Mouse (Mus musculus) forebrain, embryonic 13.5 days (tissue): ENCODE data around the gene Cenpv. TPM values are rescaled to one million over a fixed set of nuclear protein-coding genes. Genes with fewer than 3 reads are reported as not detected.
A peak's percentile ranks its signal among the peaks of the same experiment; 100 is the strongest.

Experiments
- ATAC-seq: fragments of 200-750 bp; cut with Nextera tagmentation; 2 replicates; pipeline ENCODE4 v1.8.0; 2017
- H3K27ac ChIP-seq: fragments of 300-500 bp; sonication (generic); 2 replicates; pipeline ENCODE4 v1.5.1; 2015; ENCODE audit warnings: inconsistent platforms, mild to moderate bottlenecking, moderate library complexity
- H3K27me3 ChIP-seq: fragments of 300-500 bp; sonication (generic); 2 replicates; pipeline ENCODE4 v1.6.1; 2015; ENCODE audit warnings: mild to moderate bottlenecking, inconsistent platforms
- H3K36me3 ChIP-seq: fragments of 300-500 bp; sonication (generic); 2 replicates; pipeline ENCODE4 v1.6.1; 2015; ENCODE audit warnings: mild to moderate bottlenecking, inconsistent platforms; ENCODE audit not compliant: poor library complexity, severe bottlenecking
- H3K4me1 ChIP-seq: fragments of 300-500 bp; sonication (generic); 2 replicates; pipeline ENCODE4 v1.6.1; 2015; ENCODE audit warnings: inconsistent platforms
- H3K4me2 ChIP-seq: fragments of 300-500 bp; sonication (generic); 2 replicates; pipeline ENCODE4 v1.6.1; 2015; ENCODE audit warnings: inconsistent platforms, mild to moderate bottlenecking, moderate library complexity
- H3K4me3 ChIP-seq: fragments of 300-500 bp; sonication (generic); 2 replicates; pipeline ENCODE4 v1.5.1; 2015; ENCODE audit warnings: mild to moderate bottlenecking, inconsistent platforms
- H3K9ac ChIP-seq: fragments of 300-500 bp; sonication (generic); 2 replicates; pipeline ENCODE4 v1.6.1; 2015; ENCODE audit warnings: mild to moderate bottlenecking, inconsistent platforms
- H3K9me3 ChIP-seq: fragments of 300-500 bp; sonication (generic); replicated peaks from 2 replicates; pipeline ENCODE4 v1.6.1; 2016; ENCODE audit warnings: inconsistent platforms
- WGBS: fragments of 180-500 bp; shearing (Covaris S2); methylation state at CpG from one replicate; pipeline ENCODE4 v1.1.7; 2015; 5-methylcytosine and 5-hydroxymethylcytosine counted together
- polyA plus RNA-seq: library from polyadenylated mRNA; unstranded; fragments of >200 nt; fragmentation: Nextera tagmentation; extraction: Ambion mirVana; gene quantifications from 2 replicates; pipeline ENCODE4 v1.2.1, GENCODE M21; 2015

Cenpv gene
- polyA plus RNA-seq, 1 experiment from 2014 or later: 78.7 TPM

GRCm38 (mm10) chr11:62565747-62566146, 26.7 kb upstream of the Cenpv start:
- H3K9me3 ChIP-seq: no peaks in the 10 kb centered on the region
- H3K4me1 ChIP-seq: no peaks in the 10 kb centered on the region
- WGBS: 86% methylated on average over 6 of the region's 7 CpGs
- no peak for ATAC-seq
- H3K4me3 ChIP-seq: no peak overlapping the region
- H3K9ac ChIP-seq: no peak overlapping the region
- no peak overlapping the region for H3K27ac ChIP-seq
- no peak overlapping the region for H3K4me2 ChIP-seq
- no peaks in the 10 kb centered on the region for H3K36me3 ChIP-seq
- no peaks in the 10 kb centered on the region for H3K27me3 ChIP-seq

- H3K4me1 ChIP-seq: 0 out of 2 replicates have a peak, but pooled peaks cover 4% of the 10 kb centered on the region
- ATAC-seq: no peak
- H3K27ac ChIP-seq: no peak overlapping the region
- H3K9ac ChIP-seq: no peak overlapping the region
- H3K36me3 ChIP-seq: no peaks in the 10 kb centered on the region
- H3K27me3 ChIP-seq: no peaks in the 10 kb centered on the region
- WGBS: 94% methylated on average over 2 of the region's 2 CpGs
- no peak overlapping the region for H3K4me2 ChIP-seq
- no peak overlapping the region for H3K4me3 ChIP-seq
- no peaks in the 10 kb centered on the region for H3K9me3 ChIP-seq
These were observed 24.5 kb upstream of the Cenpv start for GRCm38 (mm10) chr11:62563590-62563989.

GRCm38 (mm10) chr11:62560463-62561016, 21.5 kb upstream of the Cenpv start:
- H3K4me1 ChIP-seq: peaks cover 5% of the 10 kb centered on the region
- H3K4me3 ChIP-seq: peak overlapping the region; percentile 32
- H3K36me3 ChIP-seq: peaks cover 3% of the 10 kb centered on the region; the same call in 1 of the 2 replicates
- H3K27ac ChIP-seq: no peak overlapping the region
- peak overlapping the region; percentile 48; the same call in 1 of the 2 replicates for H3K9ac ChIP-seq
- H3K27me3 ChIP-seq: no peaks in the 10 kb centered on the region
- H3K4me2 ChIP-seq: peak overlapping the region; percentile 57
- no peak for ATAC-seq
- H3K9me3 ChIP-seq: no peaks in the 10 kb centered on the region
- WGBS: 34% methylated on average over 43 of the region's 43 CpGs

- Histone ChIP-seq H3K9me3 (no peaks in the 10 kb centered on the region), H3K4me1 (peaks cover 20% of the 10 kb centered on the region), H3K27ac (no peak overlapping the region), H3K36me3 (peaks cover 17% of the 10 kb centered on the region), H3K4me2 (no peak overlapping the region), H3K9ac (no peak overlapping the region), H3K27me3 (no peaks in the 10 kb centered on the region), H3K4me3 (no peak overlapping the region)
- WGBS: 77% methylated on average over 6 of the region's 6 CpGs
- no peak for ATAC-seq
These were observed 20.0 kb upstream of the Cenpv start for GRCm38 (mm10) chr11:62558961-62559646.

GRCm38 (mm10) chr11:62558152-62558551, 19.1 kb upstream of the Cenpv start:
- WGBS: 76% methylated on average over 2 of the region's 2 CpGs
- Histone ChIP-seq H3K4me1 (peaks cover 29% of the 10 kb centered on the region), H3K9ac (no peak overlapping the region), H3K27ac (no peak overlapping the region), H3K27me3 (no peaks in the 10 kb centered on the region), H3K4me2 (no peak overlapping the region), H3K36me3 (peaks cover 27% of the 10 kb centered on the region), H3K9me3 (no peaks in the 10 kb centered on the region), H3K4me3 (no peak overlapping the region)
- ATAC-seq: no peak

- no peaks in the 10 kb centered on the region for H3K9me3 ChIP-seq
- peaks cover 29% of the 10 kb centered on the region for H3K36me3 ChIP-seq
- H3K27me3 ChIP-seq: no peaks in the 10 kb centered on the region
- no peak for ATAC-seq
- H3K4me2 ChIP-seq: no peak overlapping the region
- H3K27ac ChIP-seq: no peak overlapping the region
- no peak overlapping the region for H3K9ac ChIP-seq
- WGBS: 81% methylated on average over 5 of the region's 5 CpGs
- H3K4me3 ChIP-seq: no peak overlapping the region
- peaks cover 29% of the 10 kb centered on the region for H3K4me1 ChIP-seq
These were observed 18.1 kb upstream of the Cenpv start for GRCm38 (mm10) chr11:62557205-62557604.

- H3K4me2 ChIP-seq: peak overlapping the region; percentile 97
These were observed 16.9 kb upstream of the Cenpv start for GRCm38 (mm10) chr11:62555896-62556412.

GRCm38 (mm10) chr11:62554934-62555517, 16.0 kb upstream of the Cenpv start:
- no peak overlapping the region for H3K27ac ChIP-seq
- H3K9me3 ChIP-seq: no peaks in the 10 kb centered on the region
- H3K4me2 ChIP-seq: peak overlapping the region; percentile 97
- H3K27me3 ChIP-seq: no peaks in the 10 kb centered on the region
- no peak overlapping the region for H3K9ac ChIP-seq
- peak overlapping the region; percentile 52 for H3K4me3 ChIP-seq
- H3K4me1 ChIP-seq: peaks cover 27% of the 10 kb centered on the region
- ATAC-seq: no peak
- H3K36me3 ChIP-seq: peaks cover 29% of the 10 kb centered on the region

More at GRCm38 (mm10) chr11:62555896-62556412, 16.9 kb upstream of the Cenpv start:
- Histone ChIP-seq H3K27me3 (no peaks in the 10 kb centered on the region), H3K4me3 (no peak overlapping the region), H3K27ac (no peak overlapping the region), H3K9ac (no peak overlapping the region), H3K36me3 (peaks cover 29% of the 10 kb centered on the region), H3K4me1 (peaks cover 29% of the 10 kb centered on the region), H3K9me3 (no peaks in the 10 kb centered on the region)
- ATAC-seq: no peak

- Histone ChIP-seq H3K27me3 (no peaks in the 10 kb centered on the region), H3K4me1 (peaks cover 34% of the 10 kb centered on the region), H3K4me3 (peak overlapping the region; percentile 52), H3K36me3 (peaks cover 29% of the 10 kb centered on the region), H3K27ac (no peak overlapping the region), H3K9ac (peak overlapping the region; percentile 63), H3K4me2 (peak overlapping the region; percentile 97), H3K9me3 (no peaks in the 10 kb centered on the region)
- ATAC-seq: no peak
- WGBS: 72% methylated on average over 5 of the region's 5 CpGs
These were observed 15.2 kb upstream of the Cenpv start for GRCm38 (mm10) chr11:62554163-62554855.

GRCm38 (mm10) chr11:62553633-62554032, 14.6 kb upstream of the Cenpv start:
- Histone ChIP-seq H3K4me2 (peak overlapping the region; percentile 97), H3K36me3 (peaks cover 29% of the 10 kb centered on the region), H3K27ac (no peak overlapping the region), H3K9me3 (no peaks in the 10 kb centered on the region), H3K4me3 (peak overlapping the region; percentile 52), H3K27me3 (no peaks in the 10 kb centered on the region), H3K9ac (peak overlapping the region; percentile 63), H3K4me1 (peaks cover 41% of the 10 kb centered on the region)
- WGBS: 83% methylated on average over 5 of the region's 5 CpGs
- no peak for ATAC-seq

GRCm38 (mm10) chr11:62553186-62553585, 14.1 kb upstream of the Cenpv start:
- 41% methylated on average over 1 of the region's 1 CpGs for WGBS
- H3K27me3 ChIP-seq: no peaks in the 10 kb centered on the region
- H3K4me1 ChIP-seq: peaks cover 41% of the 10 kb centered on the region
- H3K4me2 ChIP-seq: peak overlapping the region; percentile 97
- no peak overlapping the region for H3K27ac ChIP-seq
- ATAC-seq: no peak
- peak overlapping the region; percentile 52 for H3K4me3 ChIP-seq
- peak overlapping the region; percentile 63 for H3K9ac ChIP-seq
- H3K9me3 ChIP-seq: no peaks in the 10 kb centered on the region
- peaks cover 29% of the 10 kb centered on the region for H3K36me3 ChIP-seq
